ENCODE assay signal across 11 mouse cellular contexts in genomic region chr2:48494065-48494464, GRCm38 (mm10).
A peak's percentile ranks its signal among the peaks of the same experiment; 100 is the strongest.
DNase-seq lines count a peak whose midpoint lies in the region; ATAC-seq and TF ChIP-seq lines count a peak whose summit lies in the region.
"Had no signal": no experiment of that assay in that cellular context is flagged by ENCODE, and none has a peak within 500 bp of the region (broad histone marks: within the 10 kb centered on the region; RNA-seq: fewer than 3 reads in every experiment).

No protein-coding gene starts in this region.

- peak; percentile 41 for TF ChIP-seq EP300 in stomach, postnatal 0 days (optimal IDR thresholded peaks at IDR 0.05)

- no peak for ATAC-seq in neural tube, embryonic 15.5 days (ENCODE audit: low FRiP score)
- ATAC-seq in kidney, embryonic 14.5 days (ENCODE audit: low FRiP score, low TSS enrichment) = peak; percentile 92
- ATAC-seq in lung, embryonic 14.5 days (ENCODE audit: insufficient read depth) = peak; percentile 98
- ATAC-seq in stomach, postnatal 0 days (ENCODE audit: low FRiP score, low TSS enrichment) = peak; percentile 85

- no peak overlapping the region for H3K27ac ChIP-seq in neural tube, embryonic 15.5 days (replicated peaks)
- H3K27ac ChIP-seq in kidney, embryonic 14.5 days (ENCODE audit: low read depth, low read length) = no peak overlapping the region
- H3K27ac ChIP-seq in lung, embryonic 14.5 days (ENCODE audit: low read depth) = no peak overlapping the region
- no peak overlapping the region for H3K27ac ChIP-seq in stomach, postnatal 0 days (replicated peaks)
- H3K27ac ChIP-seq in midbrain, embryonic 10.5 days (replicated peaks) = no peak overlapping the region
- H3K27ac ChIP-seq: heart, embryonic 15.5 days had no signal

- no peak overlapping the region for H3K4me2 ChIP-seq in neural tube, embryonic 15.5 days
- no peak overlapping the region for H3K4me2 ChIP-seq in kidney, embryonic 14.5 days (replicated peaks; ENCODE audit: low read depth, low read length)
- H3K4me2 ChIP-seq in lung, embryonic 14.5 days = no peak overlapping the region
- no peak overlapping the region for H3K4me2 ChIP-seq in stomach, postnatal 0 days (replicated peaks; ENCODE audit: low read depth)
- H3K4me2 ChIP-seq: heart, embryonic 15.5 days had no signal

- no peak overlapping the region for H3K4me3 ChIP-seq in neural tube, embryonic 15.5 days (replicated peaks)
- no peak overlapping the region for H3K4me3 ChIP-seq in kidney, embryonic 14.5 days (ENCODE audit: low read length)
- no peak overlapping the region for H3K4me3 ChIP-seq in lung, embryonic 14.5 days (ENCODE audit: low read depth, low read length)
- no peak overlapping the region for H3K4me3 ChIP-seq in stomach, postnatal 0 days (ENCODE audit: low read depth, low read length)
- H3K4me3 ChIP-seq in midbrain, embryonic 10.5 days = no peak overlapping the region
- H3K4me3 ChIP-seq: erythroblast, embryonic 14.5 days; heart, embryonic 15.5 days had no signal

- H3K36me3 ChIP-seq in neural tube, embryonic 15.5 days = no peaks in the 10 kb centered on the region
- H3K36me3 ChIP-seq in kidney, embryonic 14.5 days (ENCODE audit: control insufficient read depth, insufficient read depth, low read length) = no peaks in the 10 kb centered on the region
- no peaks in the 10 kb centered on the region for H3K36me3 ChIP-seq in lung, embryonic 14.5 days (ENCODE audit: insufficient read depth)
- no peaks in the 10 kb centered on the region for H3K36me3 ChIP-seq in stomach, postnatal 0 days (ENCODE audit: control insufficient read depth, insufficient read depth, low read length)
- no peaks in the 10 kb centered on the region for H3K36me3 ChIP-seq in midbrain, embryonic 10.5 days
- H3K36me3 ChIP-seq: heart, embryonic 15.5 days had no signal

- no peaks in the 10 kb centered on the region for H3K9me3 ChIP-seq in neural tube, embryonic 15.5 days (replicated peaks)
- no peaks in the 10 kb centered on the region for H3K9me3 ChIP-seq in kidney, embryonic 14.5 days (ENCODE audit: control insufficient read depth, low read length)
- H3K9me3 ChIP-seq in lung, embryonic 14.5 days (ENCODE audit: low read depth, low read length) = no peaks in the 10 kb centered on the region
- H3K9me3 ChIP-seq in stomach, postnatal 0 days (ENCODE audit: control insufficient read depth, low read length) = no peaks in the 10 kb centered on the region
- no peaks in the 10 kb centered on the region for H3K9me3 ChIP-seq in midbrain, embryonic 10.5 days (replicated peaks)
- H3K9me3 ChIP-seq: heart, embryonic 15.5 days had no signal

- intact Hi-C loops in left cerebral cortex, postnatal 14 days (cut with DNase I) = no loop called here

- no peaks in the 10 kb centered on the region for H3K27me3 ChIP-seq in neural tube, embryonic 15.5 days (replicated peaks)
- H3K27me3 ChIP-seq in kidney, embryonic 14.5 days (ENCODE audit: control insufficient read depth, insufficient read depth, low read length) = no peaks in the 10 kb centered on the region
- no peaks in the 10 kb centered on the region for H3K27me3 ChIP-seq in lung, embryonic 14.5 days (ENCODE audit: insufficient read depth, low read length)
- no peaks in the 10 kb centered on the region for H3K27me3 ChIP-seq in stomach, postnatal 0 days (ENCODE audit: control insufficient read depth, insufficient read depth, low read length)
- H3K27me3 ChIP-seq in midbrain, embryonic 10.5 days (ENCODE audit: low read depth, poor library complexity, severe bottlenecking) = no peaks in the 10 kb centered on the region
- H3K27me3 ChIP-seq: heart, embryonic 15.5 days had no signal

- no peak for TF ChIP-seq CTCF in lung, embryonic 14.5 days (IDR thresholded peaks at IDR 0.05; ENCODE audit: low read depth)
- no peak for TF ChIP-seq CTCF in stomach, postnatal 0 days (IDR thresholded peaks at IDR 0.05; ENCODE audit: low read depth)

- no peaks in the 10 kb centered on the region for H3K4me1 ChIP-seq in neural tube, embryonic 15.5 days
- no peaks in the 10 kb centered on the region for H3K4me1 ChIP-seq in kidney, embryonic 14.5 days (ENCODE audit: control insufficient read depth, insufficient read depth, low read length)
- no peaks in the 10 kb centered on the region; the same call in 1 of the 2 replicates for H3K4me1 ChIP-seq in lung, embryonic 14.5 days (ENCODE audit: insufficient read depth)
- H3K4me1 ChIP-seq in stomach, postnatal 0 days (replicated peaks; ENCODE audit: control insufficient read depth, insufficient read depth) = no peaks in the 10 kb centered on the region
- H3K4me1 ChIP-seq in midbrain, embryonic 10.5 days = no peaks in the 10 kb centered on the region
- H3K4me1 ChIP-seq: heart, embryonic 15.5 days had no signal

- DNase-seq in neural tube, embryonic 10.5 days (ENCODE audit: extremely low spot score, low spot score) = peak; percentile 32
- peak; percentile 96 for DNase-seq in lung, embryonic 14.5 days
- peak; percentile 15 for DNase-seq in stomach, postnatal 0 days (ENCODE audit: low spot score)
- no peak for DNase-seq in midbrain, embryonic 10.5 days (ENCODE audit: low spot score)
- no peak for DNase-seq in left cerebral cortex, postnatal 14 days (ENCODE audit: low spot score in 2 of 2)
- DNase-seq: adrenal gland, postnatal 25 days; cerebellum, adult 9-11 months had no signal

- H3K9ac ChIP-seq in neural tube, embryonic 15.5 days (replicated peaks) = no peak overlapping the region
- no peak overlapping the region for H3K9ac ChIP-seq in kidney, embryonic 14.5 days (ENCODE audit: low read depth, low read length)
- no peak overlapping the region for H3K9ac ChIP-seq in lung, embryonic 14.5 days
- H3K9ac ChIP-seq in stomach, postnatal 0 days (ENCODE audit: low read length) = no peak overlapping the region
- H3K9ac ChIP-seq: heart, embryonic 15.5 days had no signal

- WGBS in neural tube, embryonic 15.5 days = 52% methylated on average over 2 of the region's 2 CpGs
- WGBS in kidney, embryonic 14.5 days = 35% methylated on average over 2 of the region's 2 CpGs
- WGBS in lung, embryonic 14.5 days = 18% methylated on average over 2 of the region's 2 CpGs
- 30% methylated on average over 2 of the region's 2 CpGs for WGBS in stomach, postnatal 0 days
- WGBS in midbrain, embryonic 10.5 days = 63% methylated on average over 2 of the region's 2 CpGs

Comparison
In these comparisons a context has a peak if more than half of its experiments do, and no peak if none do; other contexts are left out.
1. DNase-seq: peak in neural tube, embryonic 10.5 days (single experiment), lung, embryonic 14.5 days (single experiment) and stomach, postnatal 0 days (single experiment); none in midbrain, embryonic 10.5 days (single experiment) and left cerebral cortex, postnatal 14 days (0 of 2).